Mouse (Mus musculus) CD4-positive helper T cell, adult 2 months (primary cell): ENCODE data around the gene Eps8l2.
"Not testable (repeated sequence)": the region's sequence is repeated elsewhere in the genome, so short reads cannot be mapped to it uniquely, and the experiment has no call there.

Experiments
- DNase-seq: peaks from one replicate; pipeline ENCODE4 v3.0.0-alpha.2; 2012; ENCODE audit warnings: low read depth, missing footprints, low spot score

Gene Eps8l2

GRCm38 (mm10) chr7:141407670-141408069 is 69.0 kb downstream of the Eps8l2 start:
- not testable (repeated sequence) for DNase-seq

- DNase-seq, result peak; percentile 73
Observed at GRCm38 (mm10) chr7:141408833-141409232, 70.2 kb downstream of the Eps8l2 start.

- no peak for DNase-seq
Observed at GRCm38 (mm10) chr7:141410631-141411030, 72.0 kb downstream of the Eps8l2 start.

GRCm38 (mm10) chr7:141411667-141412066 is 73.0 kb downstream of the Eps8l2 start:
- no peak for DNase-seq
